Mouse (Mus musculus) G1E (cell line): ENCODE measurements around the gene Dnajc25.

Experiments used
- CTCF ChIP-seq: IDR thresholded peaks from 2 replicates; pipeline ENCODE4 v1.5.1; 2012; ENCODE audit warnings: low read depth, low read length, inconsistent platforms, mixed read lengths
- GATA1 ChIP-seq: IDR thresholded peaks from 2 replicates; pipeline ENCODE4 v1.6.1; 2012; ENCODE audit warnings: borderline replicate concordance, low read length, inconsistent platforms, mixed read lengths
- POLR2AphosphoS5 ChIP-seq: IDR thresholded peaks from 2 replicates; pipeline ENCODE4 v1.6.1; 2012; ENCODE audit warnings: low read depth, low read length, inconsistent platforms; ENCODE audit not compliant: insufficient replicate concordance
- TAL1 ChIP-seq: conservative IDR thresholded peaks from 2 replicates; pipeline ENCODE4 v1.6.1; 2012; ENCODE audit warnings: low read depth, low read length, inconsistent platforms, mixed read lengths

GRCm38 (mm10) chr4:58975711-58976110 lies 19.2 kb upstream of the Dnajc25 start:
- TF ChIP-seq CTCF (no peak), GATA1 (no peak), POLR2AphosphoS5 (no peak), TAL1 (no peak)
